Mouse (Mus musculus) lung, postnatal 10 days (tissue): ENCODE results near the gene Casc3.
A peak's percentile ranks its signal among the peaks of the same experiment; 100 is the strongest.
"Not testable (repeated sequence)": the region's sequence is repeated elsewhere in the genome, so short reads cannot be mapped to it uniquely, and the experiment has no call there.

Source experiments
- DNase-seq: peaks from one replicate; pipeline ENCODE4 v3.0.0; 2021

Casc3 gene

GRCm38 (mm10) chr11:98790631-98791205 lies 14.0 kb upstream of the Casc3 start:
- DNase-seq = no peak

- no peak for DNase-seq
Measured at GRCm38 (mm10) chr11:98791448-98791847, 13.3 kb upstream of the Casc3 start.

- no peak for DNase-seq
Measured at GRCm38 (mm10) chr11:98792081-98792480, 12.6 kb upstream of the Casc3 start.

- DNase-seq = peak; percentile 87
Measured at GRCm38 (mm10) chr11:98794469-98795014, 10.2 kb upstream of the Casc3 start.

- DNase-seq = peak; percentile 92
Measured at GRCm38 (mm10) chr11:98795015-98795713, 9.5 kb upstream of the Casc3 start, which contains the start of gene Msl1. Gene Msl1 (plus strand): TSS chr11:98795516.

- peak; percentile 70 for DNase-seq
Measured at GRCm38 (mm10) chr11:98795714-98796514, 8.8 kb upstream of the Casc3 start.

GRCm38 (mm10) chr11:98796515-98797216 lies 8.0 kb upstream of the Casc3 start:
- peak; percentile 80 for DNase-seq

GRCm38 (mm10) chr11:98797306-98797705 lies 7.4 kb upstream of the Casc3 start:
- DNase-seq = peak; percentile 26

GRCm38 (mm10) chr11:98797909-98798308 lies 6.8 kb upstream of the Casc3 start:
- DNase-seq = no peak

- DNase-seq = no peak
Measured at GRCm38 (mm10) chr11:98808417-98808816, 3.7 kb downstream of the Casc3 start.

GRCm38 (mm10) chr11:98809457-98810290 lies 5.0 kb downstream of the Casc3 start:
- DNase-seq = peak; percentile 100

- peak; percentile 41 for DNase-seq
Measured at GRCm38 (mm10) chr11:98810686-98811085, 6.0 kb downstream of the Casc3 start.

- DNase-seq = no peak
Measured at GRCm38 (mm10) chr11:98816706-98817239, 12.1 kb downstream of the Casc3 start.

GRCm38 (mm10) chr11:98820968-98821367 lies 16.3 kb downstream of the Casc3 start:
- no peak for DNase-seq

- DNase-seq = not testable (repeated sequence)
Measured at GRCm38 (mm10) chr11:98826071-98826470, 21.4 kb downstream of the Casc3 start.

GRCm38 (mm10) chr11:98827877-98828276 lies 23.2 kb downstream of the Casc3 start:
- no peak for DNase-seq

GRCm38 (mm10) chr11:98829091-98829775 lies 24.5 kb downstream of the Casc3 start:
- peak; percentile 64 for DNase-seq

- no peak for DNase-seq
Measured at GRCm38 (mm10) chr11:98829875-98830274, 25.2 kb downstream of the Casc3 start.

GRCm38 (mm10) chr11:98835296-98835695 lies 30.6 kb downstream of the Casc3 start:
- no peak for DNase-seq

- no peak for DNase-seq
Measured at GRCm38 (mm10) chr11:98835725-98836124, 31.0 kb downstream of the Casc3 start.

GRCm38 (mm10) chr11:98836128-98836527 lies 31.4 kb downstream of the Casc3 start:
- DNase-seq = no peak
